Mouse (Mus musculus) spleen, adult 18-20 months (tissue): ENCODE results near the gene Gm4498.
"Not testable (repeated sequence)": the region's sequence is repeated elsewhere in the genome, so short reads cannot be mapped to it uniquely, and the experiment has no call there.

Experiments used
- DNase-seq, 2 experiments: peaks; one replicate each; pipeline ENCODE4 v3.0.0; 2022; ENCODE audit warnings: mixed read lengths in 2 of 2

Gm4498 gene

GRCm38 (mm10) chr7:20233728-20234127 is at the start of gene Gm4498:
Gm4498 (minus strand) TSS chr7:20233828.
- DNase-seq: not testable (repeated sequence)

GRCm38 (mm10) chr7:20262734-20263133 is 29.1 kb upstream of the Gm4498 start, which contains the start of gene Gm5890:
Gm5890 (minus strand) TSS chr7:20262834.
- not testable (repeated sequence) for DNase-seq

DNA sequence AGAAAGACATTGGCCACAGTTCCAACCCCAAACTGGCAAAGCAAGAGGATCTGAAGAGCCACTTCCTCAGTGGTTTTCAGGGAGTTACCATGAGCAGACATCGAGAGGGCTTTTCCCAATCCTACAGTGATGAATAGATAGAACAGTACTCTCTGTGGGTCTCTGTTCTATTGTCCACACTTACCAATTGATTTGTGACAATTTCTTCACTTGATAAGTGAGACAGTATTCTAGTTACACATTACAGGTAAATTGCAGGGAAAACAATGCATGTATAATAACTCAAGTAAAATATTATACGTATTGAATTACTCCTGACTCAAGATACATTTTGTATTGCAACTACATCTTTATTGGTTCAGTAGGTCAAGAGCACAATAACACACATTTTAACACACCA is 28.1 kb downstream of the Gm4498 start, which contains the start of gene Gm6164:
TSS of gene Gm6164 (minus strand) at position 101 of the 400 bp plus-strand sequence.
- not testable (repeated sequence) for DNase-seq

- DNase-seq: not testable (repeated sequence)
Measured at GRCm38 (mm10) chr7:20193410-20193809, 40.2 kb downstream of the Gm4498 start, which contains the start of gene Vmn1r95. Vmn1r95 (plus strand) TSS chr7:20193710.
